Mouse (Mus musculus): ENCODE data around the gene Plekhg1. TPM values are rescaled to one million over a fixed set of nuclear protein-coding genes. Genes with fewer than 3 reads are reported as not detected.

The Plekhg1 gene
- total RNA-seq, 2 experiments from 2014 or later = 14.2 to 15.9 TPM

- H3K27ac ChIP-seq = peak overlapping the region; percentile 90
- TF ChIP-seq CTCF (conservative IDR thresholded peaks at IDR 0.05) = no peak
- H3K4me3 ChIP-seq = peak overlapping the region; percentile 67
- peak; percentile 80 to 86 for DNase-seq (ENCODE audit: low spot score in 2 of 2)
Observed at GRCm38 (mm10) chr10:3973589-3974070, 233.5 kb downstream of the Plekhg1 start.

DNA sequence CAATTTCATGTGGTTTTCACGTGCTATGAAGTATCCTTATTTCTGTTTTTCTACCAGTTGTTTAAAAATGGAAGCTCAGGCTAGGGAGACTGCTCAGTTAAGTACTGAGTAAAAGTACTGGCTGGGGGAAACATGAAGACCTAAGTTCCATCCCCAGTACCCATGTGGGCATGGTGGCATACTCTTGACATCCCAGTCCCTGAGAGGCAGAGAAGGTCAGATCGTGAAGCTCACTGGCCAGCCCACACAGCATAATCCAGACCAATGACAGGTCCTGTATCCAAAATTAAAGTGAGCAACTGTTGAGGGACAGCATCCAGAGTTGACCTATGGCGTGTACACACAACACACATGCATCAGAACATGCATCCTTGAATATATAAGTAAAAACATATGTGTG lies 234.2 kb downstream of the Plekhg1 start:
- no peak overlapping the region for H3K4me3 ChIP-seq
- no peak for TF ChIP-seq CTCF (conservative IDR thresholded peaks at IDR 0.05)
- DNase-seq (ENCODE audit: low spot score in 2 of 2) = no peak
- H3K27ac ChIP-seq = no peak overlapping the region

DNA sequence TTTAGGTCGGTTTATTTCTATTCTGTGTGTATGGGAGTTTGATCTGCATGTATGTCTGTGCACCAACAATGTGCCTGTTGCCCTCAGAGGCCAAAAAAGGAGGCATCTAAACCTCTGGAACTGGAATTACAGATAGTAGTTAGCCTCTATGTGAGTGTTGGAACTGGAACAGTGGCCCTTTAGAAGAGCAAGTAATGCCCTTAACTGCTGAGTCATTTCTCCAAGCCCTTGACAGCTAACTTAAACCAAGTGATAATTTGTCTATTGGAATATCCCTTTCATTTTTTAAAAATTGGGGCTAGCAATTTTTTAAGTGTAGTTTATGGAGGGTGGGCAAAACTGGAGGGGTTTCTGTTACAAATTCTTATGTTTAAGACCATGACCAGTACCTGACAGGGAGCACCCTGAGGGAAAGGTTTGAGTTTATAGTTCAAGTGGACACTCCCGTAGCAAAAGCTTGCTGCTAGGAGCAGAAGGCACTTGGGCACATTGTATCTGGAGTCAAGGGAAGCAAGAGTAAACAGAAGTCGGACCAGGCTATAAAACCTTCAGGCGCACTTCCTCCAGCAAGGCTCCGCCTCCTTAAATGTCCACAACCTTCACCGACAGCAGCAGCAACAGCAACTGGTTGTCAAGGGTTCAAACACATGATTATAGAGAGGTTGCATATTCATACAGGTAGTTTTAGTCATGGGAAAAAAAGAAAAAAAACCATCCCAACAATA lies 235.9 kb downstream of the Plekhg1 start:
- TF ChIP-seq CTCF (conservative IDR thresholded peaks at IDR 0.05) = no peak
- DNase-seq (ENCODE audit: low spot score in 2 of 2) = no peak
- no peak overlapping the region for H3K4me3 ChIP-seq
- H3K27ac ChIP-seq = no peak overlapping the region

GRCm38 (mm10) chr10:3976623-3977010 lies 236.5 kb downstream of the Plekhg1 start:
- TF ChIP-seq CTCF (conservative IDR thresholded peaks at IDR 0.05) = no peak
- DNase-seq (ENCODE audit: low spot score in 2 of 2) = no peak
- Histone ChIP-seq H3K27ac (no peak overlapping the region), H3K4me3 (no peak overlapping the region)

GRCm38 (mm10) chr10:3978326-3978725 lies 238.2 kb downstream of the Plekhg1 start:
- peak overlapping the region; percentile 24; the same call in 1 of the 2 replicates for H3K27ac ChIP-seq

GRCm38 (mm10) chr10:3978792-3979488 lies 238.8 kb downstream of the Plekhg1 start:
- H3K4me3 ChIP-seq = no peak overlapping the region
- peak overlapping the region; percentile 24; the same call in 1 of the 2 replicates for H3K27ac ChIP-seq
- DNase-seq (ENCODE audit: low spot score in 2 of 2) = no peak
- no peak for TF ChIP-seq CTCF (conservative IDR thresholded peaks at IDR 0.05)

More at GRCm38 (mm10) chr10:3978326-3978725, 238.2 kb downstream of the Plekhg1 start:
- no peak for TF ChIP-seq CTCF (conservative IDR thresholded peaks at IDR 0.05)
- DNase-seq (ENCODE audit: low spot score in 2 of 2) = no peak
- H3K4me3 ChIP-seq = no peak overlapping the region

- H3K27ac ChIP-seq = no peak overlapping the region
- no peak for TF ChIP-seq CTCF (conservative IDR thresholded peaks at IDR 0.05)
- DNase-seq (ENCODE audit: low spot score in 2 of 2) = no peak
- no peak overlapping the region for H3K4me3 ChIP-seq
Observed at GRCm38 (mm10) chr10:3980231-3980630, 240.1 kb downstream of the Plekhg1 start.

DNA sequence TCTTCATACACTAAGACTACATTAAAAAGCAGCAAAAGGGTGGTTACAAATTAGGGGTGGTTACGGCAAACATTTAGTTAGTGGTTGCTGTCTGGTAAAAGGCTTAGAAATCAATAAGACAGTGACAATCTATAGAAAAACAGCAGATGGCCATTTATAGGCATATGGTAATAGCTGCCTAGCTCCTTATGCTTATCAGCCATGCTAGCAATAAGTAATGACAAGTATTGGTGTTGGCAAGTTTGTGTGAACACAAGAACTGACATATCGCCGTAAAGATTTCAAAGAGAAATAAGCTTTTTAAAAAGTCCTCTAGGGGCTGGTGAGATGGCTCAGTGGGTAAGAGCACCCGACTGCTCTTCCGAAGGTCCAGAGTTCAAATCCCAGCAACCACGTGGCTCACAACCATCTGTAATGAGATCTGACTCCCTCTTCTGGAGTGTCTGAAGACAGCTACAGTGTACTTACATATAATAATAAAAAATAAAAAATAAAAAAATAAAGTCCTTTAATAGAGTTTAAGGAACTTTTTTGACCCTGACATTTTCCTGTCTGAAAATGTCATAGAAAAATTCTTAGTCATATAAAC lies 250.2 kb downstream of the Plekhg1 start:
- no peak for TF ChIP-seq CTCF (conservative IDR thresholded peaks at IDR 0.05)
- no peak overlapping the region for H3K4me3 ChIP-seq
- no peak overlapping the region for H3K27ac ChIP-seq
- DNase-seq (ENCODE audit: low spot score in 2 of 2) = no peak

DNA sequence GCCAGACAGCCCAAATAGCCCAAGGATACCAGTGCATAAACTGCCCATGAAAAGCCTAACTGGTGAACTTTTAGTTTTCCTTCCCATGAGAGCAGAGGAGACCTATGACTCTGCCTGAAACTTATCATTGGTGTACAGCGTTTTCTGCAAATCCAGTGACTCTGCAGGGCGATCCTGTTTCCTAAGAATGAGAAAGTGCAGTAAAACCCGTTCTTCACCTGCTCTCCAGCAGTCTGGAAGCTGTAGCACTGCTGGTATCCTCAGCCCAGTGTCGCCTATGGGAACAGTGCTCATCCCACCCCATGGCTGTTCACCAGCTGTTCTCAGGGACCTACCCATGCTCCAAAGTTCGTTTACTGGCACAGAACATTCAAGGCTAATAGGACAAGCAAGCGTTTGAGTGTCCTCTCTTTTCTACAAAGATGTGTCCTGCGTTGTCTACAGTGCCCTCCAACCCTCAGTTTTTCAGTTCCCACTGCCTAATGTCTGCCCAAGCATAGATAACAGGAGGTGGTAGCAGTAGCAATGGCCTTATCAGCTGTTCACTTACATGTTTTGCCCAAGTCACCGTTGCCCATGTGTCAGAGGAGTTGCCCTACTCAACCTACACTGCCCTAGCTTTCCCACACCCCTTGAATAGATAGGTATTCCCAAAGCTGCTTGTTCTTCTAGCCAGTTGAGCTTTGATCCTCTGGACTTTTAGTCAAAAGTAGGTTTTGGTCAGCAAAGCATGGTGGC lies 253.4 kb downstream of the Plekhg1 start:
- DNase-seq (ENCODE audit: low spot score in 2 of 2) = no peak
- Histone ChIP-seq H3K27ac (no peak overlapping the region), H3K4me3 (no peak overlapping the region)
- TF ChIP-seq CTCF (conservative IDR thresholded peaks at IDR 0.05) = no peak

DNA sequence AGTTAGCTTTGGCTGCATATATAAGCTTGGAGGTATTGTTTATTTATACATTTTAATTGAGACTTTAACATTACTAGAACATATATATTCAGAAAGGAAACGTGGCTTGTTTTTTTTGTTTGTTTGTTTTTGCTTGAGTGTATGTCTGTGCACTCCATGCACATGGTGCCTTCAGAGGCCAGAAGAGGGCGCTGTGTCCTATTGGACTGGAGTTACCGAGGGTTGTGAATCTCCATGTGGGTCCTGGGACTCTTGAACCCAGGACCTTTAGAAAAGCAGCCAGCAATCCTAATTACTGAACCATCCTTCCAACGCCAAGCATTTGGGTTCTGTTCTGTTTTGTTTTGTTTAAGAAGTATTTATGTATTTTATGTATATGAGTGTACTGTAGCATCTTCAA lies 255.1 kb downstream of the Plekhg1 start:
- no peak for DNase-seq (ENCODE audit: low spot score in 2 of 2)

GRCm38 (mm10) chr10:3996170-3996876 lies 256.2 kb downstream of the Plekhg1 start:
- no peak overlapping the region for H3K27ac ChIP-seq
- DNase-seq (ENCODE audit: low spot score in 2 of 2) = peak; percentile 52 to 64
- peak overlapping the region; percentile 3; the same call in 1 of the 2 replicates for H3K4me3 ChIP-seq
- peak; percentile 89 for TF ChIP-seq CTCF (conservative IDR thresholded peaks at IDR 0.05)

More for the DNA sequence above, 255.1 kb downstream of the Plekhg1 start:
- Histone ChIP-seq H3K27ac (no peak overlapping the region), H3K4me3 (no peak overlapping the region)
- TF ChIP-seq CTCF (conservative IDR thresholded peaks at IDR 0.05) = peak; percentile 58

DNA sequence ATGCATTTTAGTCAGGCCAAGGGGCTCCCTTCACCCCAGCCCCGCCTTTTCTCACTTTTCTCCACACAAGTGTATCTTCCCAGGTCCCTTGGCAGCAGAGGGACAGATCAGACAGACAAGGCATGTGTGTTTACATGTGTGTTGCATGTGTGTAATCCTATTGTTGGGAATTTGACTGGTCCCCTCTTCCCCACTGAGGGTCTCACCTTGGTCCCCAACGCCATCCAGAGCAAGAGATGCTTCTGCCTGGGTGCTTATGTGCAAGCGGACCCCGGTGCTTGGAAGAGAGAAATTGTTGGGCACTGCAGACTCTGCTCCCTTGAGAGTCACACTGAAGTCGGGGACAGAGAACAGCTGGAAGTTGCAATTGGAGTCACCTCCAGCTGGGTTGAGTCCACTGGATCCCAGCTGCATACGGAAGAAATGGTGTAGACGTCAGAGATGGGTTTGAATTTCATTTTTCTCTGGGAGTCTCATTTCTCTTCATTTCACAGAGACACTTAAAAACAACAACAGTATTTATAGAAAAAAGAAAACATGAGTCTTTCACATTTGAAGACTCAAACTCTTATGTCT lies 257.8 kb downstream of the Plekhg1 start:
- no peak for TF ChIP-seq CTCF (conservative IDR thresholded peaks at IDR 0.05)
- no peak for DNase-seq (ENCODE audit: low spot score in 2 of 2)
- no peak overlapping the region for H3K27ac ChIP-seq
- H3K4me3 ChIP-seq = no peak overlapping the region

Measured in layer of hippocampus, adult 2 months (tissue).